Mouse (Mus musculus): ENCODE results near the gene Kif26a.

GRCm38 (mm10) chr12:112230196-112230595, 84.2 kb downstream of the Kif26a start:
- TF ChIP-seq CTCF (IDR thresholded peaks at IDR 0.05; ENCODE audit: low read depth, low read length) = no peak
- no peak for TF ChIP-seq POLR2A (IDR thresholded peaks at IDR 0.05; ENCODE audit: extremely low read depth, insufficient read depth, low read length)

Measured in liver, adult 2 months (tissue).